Mouse (Mus musculus): ENCODE data around the gene BC024978. TPM values are rescaled to one million over a fixed set of nuclear protein-coding genes. Genes with fewer than 3 reads are reported as not detected.

Gene BC024978
- total RNA-seq, 2 experiments from 2014 or later: 16.3 to 16.6 TPM

GRCm38 (mm10) chr7:27168371-27168770 is 27.2 kb upstream of the BC024978 start:
- intact Hi-C loops (cut with DNase I): loop anchor here (10.0 kb wide), 1 partner anchor 316 kb away; the partner anchor contains the start of gene Sertad1
- no peak for DNase-seq

- no peak for DNase-seq
- intact Hi-C loops (cut with DNase I): no loop called here
These were observed 24.6 kb upstream of the BC024978 start for GRCm38 (mm10) chr7:27170981-27171380.

GRCm38 (mm10) chr7:27174496-27174895 is 21.1 kb upstream of the BC024978 start:
- no peak for DNase-seq
- intact Hi-C loops (cut with DNase I): no loop called here

- intact Hi-C loops (cut with DNase I): no loop called here
- DNase-seq: no peak
These were observed 20.7 kb upstream of the BC024978 start for GRCm38 (mm10) chr7:27174896-27175295.

- no peak for DNase-seq
- intact Hi-C loops (cut with DNase I): loop anchor here (2.0 kb wide), 1 partner anchor 15 kb away; no protein-coding TSS in a partner anchor
These were observed 17.6 kb upstream of the BC024978 start for GRCm38 (mm10) chr7:27177942-27178323.

GRCm38 (mm10) chr7:27178324-27179216 is 17.0 kb upstream of the BC024978 start, which contains the start of gene Rab4b:
Gene Rab4b, minus strand, starts transcription at chr7:27178896.
- peak; percentile 97 to 99 for DNase-seq
- intact Hi-C loops (cut with DNase I): loop anchor here (1.0 to 2.0 kb wide), 2 partner anchors 16 to 17 kb away; partner anchors contain the start of gene BC024978

GRCm38 (mm10) chr7:27179217-27179918 is 16.2 kb upstream of the BC024978 start:
- intact Hi-C loops (cut with DNase I): loop anchor here (1.0 to 2.0 kb wide), 2 partner anchors 16 to 17 kb away; partner anchors contain the start of gene BC024978
- DNase-seq: no peak

- DNase-seq: peak in 1 of 2 experiments; percentile 69
- intact Hi-C loops (cut with DNase I): loop anchor here (1.0 kb wide), 1 partner anchor 12 kb away; no protein-coding TSS in a partner anchor
These were observed 15.5 kb upstream of the BC024978 start for GRCm38 (mm10) chr7:27180036-27180435.

GRCm38 (mm10) chr7:27180837-27181695 is 14.5 kb upstream of the BC024978 start, which contains the start of the genes Gm21983 and Mia:
Gene Gm21983, minus strand, starts transcription at chr7:27181086.
Gene Mia, minus strand, starts transcription at chr7:27181157.
- intact Hi-C loops (cut with DNase I): loop anchor here (1.0 kb wide), 1 partner anchor 11 kb away; no protein-coding TSS in a partner anchor
- no peak for DNase-seq

- intact Hi-C loops (cut with DNase I): no loop called here
- no peak for DNase-seq
These were observed 13.1 kb upstream of the BC024978 start for GRCm38 (mm10) chr7:27182498-27182897.

- peak in 1 of 2 experiments; percentile 41 for DNase-seq
- intact Hi-C loops (cut with DNase I): no loop called here
These were observed 10.6 kb upstream of the BC024978 start for GRCm38 (mm10) chr7:27184964-27185363.

- no peak for DNase-seq
- intact Hi-C loops (cut with DNase I): no loop called here
These were observed 9.6 kb upstream of the BC024978 start for GRCm38 (mm10) chr7:27185986-27186385.

GRCm38 (mm10) chr7:27189271-27189931 is 6.2 kb upstream of the BC024978 start:
- intact Hi-C loops (cut with DNase I): no loop called here
- DNase-seq: no peak

- no peak for DNase-seq
- intact Hi-C loops (cut with DNase I): loop anchor here (1.0 kb wide), 1 partner anchor 12 kb away; no protein-coding TSS in a partner anchor
These were observed 3.1 kb upstream of the BC024978 start for GRCm38 (mm10) chr7:27192434-27192833.

- no peak for DNase-seq
- intact Hi-C loops (cut with DNase I): loop anchor here (2.0 kb wide), 2 partner anchors 27 to 35 kb away; partner anchors contain the start of gene Egln2
These were observed 1.9 kb upstream of the BC024978 start for GRCm38 (mm10) chr7:27193731-27194130.

GRCm38 (mm10) chr7:27197136-27197535 is 1.6 kb downstream of the BC024978 start:
- no peak for DNase-seq
- intact Hi-C loops (cut with DNase I): loop anchor here (2.0 kb wide), 1 partner anchor 30 kb away; no protein-coding TSS in a partner anchor

GRCm38 (mm10) chr7:27197634-27198033 is 2.1 kb downstream of the BC024978 start:
- no peak for DNase-seq
- intact Hi-C loops (cut with DNase I): loop anchor here (2.0 kb wide), 1 partner anchor 29 kb away; no protein-coding TSS in a partner anchor

- DNase-seq: no peak
- intact Hi-C loops (cut with DNase I): no loop called here
These were observed 2.8 kb downstream of the BC024978 start for GRCm38 (mm10) chr7:27198355-27198754.

- intact Hi-C loops (cut with DNase I): no loop called here
- no peak for DNase-seq
These were observed 3.2 kb downstream of the BC024978 start for GRCm38 (mm10) chr7:27198779-27199178.

All from heart, postnatal 36 days (tissue).